Mouse (Mus musculus) bone marrow macrophage, adult 2 months (primary cell): ENCODE measurements around the gene Slc38a3.

Experiments used
- CTCF ChIP-seq: IDR thresholded peaks from 2 replicates; pipeline ENCODE4 v1.5.1; 2012; ENCODE audit warnings: low read depth, mild to moderate bottlenecking, low read length, moderate library complexity
- POLR2A ChIP-seq: IDR thresholded peaks from 2 replicates; pipeline ENCODE4 v1.6.1; 2012; ENCODE audit warnings: mild to moderate bottlenecking, low read depth, low read length, borderline replicate concordance

DNA sequence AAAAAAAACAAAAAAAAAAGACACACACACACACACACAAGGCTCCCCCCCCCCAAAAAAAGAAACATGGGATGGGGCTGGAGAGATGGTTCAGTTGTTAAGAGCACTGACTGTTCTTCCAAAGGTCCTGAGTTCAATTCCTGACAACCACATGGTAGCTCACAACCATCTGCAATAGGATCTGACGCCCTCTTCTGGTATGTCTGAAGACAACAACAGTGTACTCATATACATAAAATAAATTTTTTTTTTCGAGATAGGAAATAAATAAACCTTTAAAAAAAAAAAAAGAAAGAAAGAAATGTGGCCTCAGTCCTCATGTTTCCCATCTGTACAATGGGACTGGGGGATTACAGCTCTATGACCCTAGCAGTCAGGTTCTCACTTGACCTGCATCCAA is 51.9 kb downstream of the Slc38a3 start:
- no peak for TF ChIP-seq CTCF
- no peak for TF ChIP-seq POLR2A
